Mouse (Mus musculus) brown adipose tissue, adult 24 weeks (tissue): Measurements from ENCODE around the gene Mrpl52. TPM values are rescaled to one million over a fixed set of nuclear protein-coding genes. Genes with fewer than 3 reads are reported as not detected.
A peak's percentile ranks its signal among the peaks of the same experiment; 100 is the strongest.

Source experiments
- H3K27ac ChIP-seq: fragments of 200-500 bp; replicated peaks from 2 replicates; pipeline ENCODE4 v1.5.1; 2012; ENCODE audit warnings: low read depth, mild to moderate bottlenecking, low read length
- H3K4me1 ChIP-seq: fragments of 200-500 bp; 2 replicates; pipeline ENCODE4 v1.6.1; 2012; ENCODE audit warnings: low read length, mixed read lengths; ENCODE audit not compliant: control insufficient read depth, insufficient read depth, insufficient read length
- H3K4me3 ChIP-seq: fragments of 200-500 bp; 2 replicates; pipeline ENCODE4 v1.5.1; 2012; ENCODE audit warnings: low read depth, mild to moderate bottlenecking, low read length, moderate library complexity; ENCODE audit not compliant: insufficient read depth
- polyA plus RNA-seq: library from polyadenylated mRNA; stranded (reverse); fragments of >200 nt; gene quantifications from 2 replicates; pipeline ENCODE4 v1.2.4, GENCODE M21; 2012; ENCODE audit not compliant: missing spikeins, insufficient read depth, insufficient read length

Gene Mrpl52
- polyA plus RNA-seq = 145 and 148 TPM in 2 replicates

DNA sequence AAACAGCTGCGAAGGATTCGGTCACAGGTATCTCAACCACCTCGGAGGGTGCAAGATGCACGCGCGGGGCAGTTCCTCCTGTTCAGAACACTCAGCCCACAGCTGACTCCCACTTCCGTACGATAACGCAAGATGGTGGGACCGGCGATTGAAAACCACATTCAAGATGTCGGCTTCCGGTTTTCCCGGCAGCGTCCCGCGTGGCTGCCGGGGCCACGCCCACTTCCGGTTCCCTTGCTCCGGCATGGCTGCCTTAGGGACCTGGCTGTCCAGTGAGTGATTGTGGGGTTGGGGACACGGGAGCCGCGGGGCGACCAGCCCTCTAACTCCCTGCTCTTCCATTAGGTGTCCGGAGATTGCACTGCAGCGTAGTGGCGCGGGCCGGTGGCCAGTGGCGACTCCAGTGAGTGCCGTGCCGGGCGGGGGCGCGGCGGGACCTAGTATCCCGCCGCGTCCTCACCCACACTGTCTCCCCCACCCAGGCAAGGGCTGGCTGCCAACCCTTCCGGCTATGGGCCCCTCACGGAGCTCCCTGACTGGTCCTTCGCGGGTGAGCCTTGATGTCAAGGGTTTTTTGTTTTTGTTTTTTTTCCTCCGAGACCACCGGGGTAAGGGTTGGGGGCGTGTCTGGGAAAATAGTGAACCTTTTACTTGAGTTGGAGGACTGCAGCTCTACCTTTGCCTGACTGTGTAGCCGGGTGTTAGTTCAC lies at the start of gene Mrpl52:
Mrpl52 (plus strand) TSS at position 221 of the 710 bp plus-strand sequence.
- peak within 1 kb of the TSS; percentile 75 for H3K4me3 ChIP-seq
- H3K4me1 ChIP-seq = peaks cover 10% of the 10 kb centered on the region; the same call in 1 of the 2 replicates

DNA sequence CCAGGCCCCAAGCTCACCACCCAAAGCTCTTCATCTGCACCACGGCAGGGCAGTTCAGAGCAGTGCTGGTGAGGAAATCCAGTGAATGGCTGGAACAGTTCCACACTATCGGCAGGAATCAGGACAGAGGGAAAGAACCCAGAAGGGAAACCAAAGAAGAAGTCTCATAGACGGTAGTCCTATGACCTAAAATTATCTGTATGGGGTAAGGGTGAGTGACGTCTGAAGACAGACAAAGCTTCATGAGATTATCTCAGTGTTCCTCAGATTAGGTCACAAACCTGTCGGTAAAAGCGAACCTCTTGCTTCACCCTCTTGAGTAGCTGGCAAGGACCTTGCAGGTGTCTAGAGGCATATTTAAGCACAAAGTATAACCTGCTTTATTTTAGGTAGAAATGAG lies 49.5 kb upstream of the Mrpl52 start:
- Histone ChIP-seq H3K27ac (no peak overlapping the region), H3K4me1 (no peaks in the 10 kb centered on the region), H3K4me3 (no peak overlapping the region)

More for the DNA sequence above, at the start of gene Mrpl52:
- H3K27ac ChIP-seq = peak within 1 kb of the TSS; percentile 85

DNA sequence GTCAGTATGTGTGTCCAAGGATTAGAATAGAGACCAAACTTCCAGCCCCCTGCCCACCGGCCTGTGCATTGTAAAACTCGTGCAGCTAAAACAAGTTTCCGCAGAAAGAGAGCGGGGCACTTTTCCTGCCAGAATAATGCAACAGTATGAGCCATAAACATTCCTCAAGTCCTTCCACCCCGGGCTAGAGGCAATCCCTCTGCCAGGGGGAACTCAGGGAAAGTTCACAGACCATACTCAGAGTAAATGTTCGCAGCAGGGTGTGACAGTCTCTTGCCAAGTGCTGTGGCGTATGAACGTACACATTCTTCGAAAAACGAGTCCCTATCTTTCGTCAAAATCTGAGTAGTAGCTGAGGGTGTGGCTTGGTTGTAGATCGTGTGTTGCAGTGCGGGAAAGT lies 47.1 kb upstream of the Mrpl52 start:
- Histone ChIP-seq H3K27ac (no peak overlapping the region), H3K4me1 (no peaks in the 10 kb centered on the region; the same call in none of the 2 replicates), H3K4me3 (no peak overlapping the region)

DNA sequence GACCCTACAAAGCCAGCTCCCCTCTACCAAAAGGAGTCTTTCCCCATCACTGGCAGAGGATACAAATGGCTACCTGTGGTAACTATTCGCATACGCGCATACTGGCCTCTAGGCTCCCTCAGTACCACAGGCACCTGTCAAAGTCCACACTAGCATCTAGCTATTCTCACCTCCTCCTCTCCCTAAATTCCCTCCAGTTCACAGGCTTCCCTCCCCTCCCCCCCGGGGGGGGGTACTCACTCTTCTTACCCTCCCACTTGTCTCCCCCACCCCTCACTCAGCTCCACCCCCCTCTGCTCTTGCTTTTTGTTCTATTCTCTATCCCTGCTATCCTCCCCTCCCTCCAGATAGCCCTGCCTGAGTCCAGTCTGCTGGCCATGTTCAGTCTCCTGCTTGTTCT lies 46.1 kb upstream of the Mrpl52 start:
- Histone ChIP-seq H3K27ac (no peak overlapping the region), H3K4me1 (no peaks in the 10 kb centered on the region; the same call in none of the 2 replicates), H3K4me3 (no peak overlapping the region)

DNA sequence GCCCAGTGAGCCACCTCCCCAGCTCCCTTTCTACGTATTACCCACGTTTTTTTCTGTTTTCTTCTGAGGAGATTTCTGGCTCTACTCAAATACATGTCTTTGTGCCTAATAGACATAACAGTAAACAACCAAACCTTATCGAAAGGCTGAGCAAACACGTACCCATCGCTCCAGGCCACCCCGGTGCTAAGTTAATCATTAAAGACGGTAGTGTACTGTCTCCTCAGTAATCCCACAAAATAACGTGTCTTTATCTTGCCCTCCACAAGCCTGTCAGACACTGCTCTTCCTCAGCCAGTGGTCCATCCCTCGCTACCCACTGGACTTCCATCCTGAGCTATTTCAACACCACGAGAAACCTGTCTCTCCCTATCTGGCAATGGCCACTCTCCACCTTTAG lies 44.9 kb upstream of the Mrpl52 start:
- H3K4me3 ChIP-seq = no peak overlapping the region
- H3K27ac ChIP-seq = no peak overlapping the region
- no peaks in the 10 kb centered on the region; the same call in none of the 2 replicates for H3K4me1 ChIP-seq

DNA sequence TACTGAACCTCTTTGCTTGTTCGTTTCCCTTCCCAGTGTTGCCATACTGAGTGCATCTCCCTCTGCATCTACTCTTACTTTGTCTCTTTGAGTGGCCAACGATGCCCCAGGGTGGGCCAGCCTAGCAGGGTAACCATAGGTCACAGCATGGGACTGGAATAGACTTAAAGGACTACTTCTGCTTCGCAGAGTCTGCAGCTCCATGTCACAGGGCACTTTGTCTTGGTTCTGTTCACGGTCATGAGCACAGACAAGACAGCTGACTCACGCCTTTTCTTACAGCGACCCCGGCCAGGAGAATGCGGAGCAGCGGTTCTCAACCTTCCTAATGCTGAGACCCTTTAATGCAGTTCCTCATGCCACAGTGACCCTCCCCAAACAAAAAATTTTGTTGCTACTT lies 44.1 kb upstream of the Mrpl52 start:
- Histone ChIP-seq H3K27ac (no peak overlapping the region), H3K4me3 (no peak overlapping the region), H3K4me1 (no peaks in the 10 kb centered on the region; the same call in none of the 2 replicates)

DNA sequence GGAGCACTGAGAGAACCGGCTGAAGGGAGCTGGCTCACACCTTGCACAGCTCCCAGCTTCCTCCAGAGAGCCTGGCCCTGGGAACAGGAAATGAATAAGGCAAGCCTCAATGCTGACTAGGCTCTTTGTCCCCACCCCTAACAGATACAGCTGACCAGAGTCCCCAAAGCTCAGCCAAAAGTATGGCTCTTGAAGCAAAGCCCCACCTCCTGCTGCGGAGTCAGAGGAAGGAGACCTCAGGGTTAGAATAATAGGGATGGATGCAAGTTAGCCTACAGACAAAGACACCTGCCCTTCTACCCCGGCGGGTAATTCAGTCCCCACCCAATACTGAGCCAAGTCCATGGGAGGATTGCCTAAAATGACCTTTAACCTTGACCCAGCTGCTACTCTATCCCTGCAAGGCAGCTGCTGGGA lies 43.3 kb upstream of the Mrpl52 start:
- H3K4me3 ChIP-seq = no peak overlapping the region
- H3K27ac ChIP-seq = no peak overlapping the region
- no peaks in the 10 kb centered on the region; the same call in none of the 2 replicates for H3K4me1 ChIP-seq

DNA sequence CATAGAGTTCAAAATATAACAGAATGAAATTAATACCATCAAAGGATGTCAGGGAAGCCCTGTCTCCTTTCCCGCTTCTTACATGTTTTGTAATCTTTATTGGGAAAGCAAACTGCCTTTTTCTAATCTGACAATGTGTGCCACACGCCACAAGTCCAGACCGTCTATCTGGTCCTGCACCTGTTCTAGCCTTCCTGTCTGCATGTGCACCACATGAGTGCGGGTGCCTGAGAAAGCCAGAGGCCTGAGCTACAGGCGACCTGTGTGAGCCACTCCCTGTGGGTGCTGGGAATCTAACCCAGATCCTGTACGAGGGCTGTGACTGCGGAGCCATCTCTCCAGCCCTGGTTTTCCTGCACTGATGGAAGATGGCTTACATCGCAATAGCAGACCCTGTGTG lies 42.3 kb upstream of the Mrpl52 start:
- Histone ChIP-seq H3K4me3 (no peak overlapping the region), H3K27ac (no peak overlapping the region), H3K4me1 (no peaks in the 10 kb centered on the region; the same call in none of the 2 replicates)

DNA sequence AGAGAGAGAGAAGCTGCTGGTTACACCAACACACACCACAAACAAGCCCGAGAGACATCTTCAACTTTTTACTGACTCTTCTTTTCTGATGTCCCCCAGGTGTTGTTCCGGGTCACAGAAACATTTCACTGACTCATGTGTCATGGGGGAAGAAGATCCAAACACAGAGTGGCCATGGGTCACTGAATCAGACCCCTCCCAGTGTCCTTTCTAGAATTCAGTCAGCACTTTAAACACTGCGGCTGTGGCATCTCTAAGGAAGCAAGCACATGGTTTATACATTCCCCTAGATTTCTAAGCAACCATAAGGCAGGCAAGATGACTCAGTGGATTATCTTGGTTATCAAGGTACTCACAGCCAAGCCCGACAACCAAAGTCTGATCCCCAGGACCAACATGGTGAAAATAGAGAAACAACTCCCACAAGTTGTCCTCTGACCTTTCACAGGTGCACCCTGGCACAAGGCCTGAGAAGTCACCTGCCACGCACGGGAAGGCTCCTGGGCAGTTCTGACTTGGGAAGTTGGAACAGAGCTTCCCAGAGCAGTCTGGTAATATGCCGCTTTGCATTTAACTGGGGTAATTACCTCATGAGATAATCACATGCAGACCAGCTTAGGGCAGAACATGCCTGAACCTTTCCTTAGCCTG lies 40.6 kb upstream of the Mrpl52 start:
- no peaks in the 10 kb centered on the region; the same call in none of the 2 replicates for H3K4me1 ChIP-seq
- no peak overlapping the region for H3K4me3 ChIP-seq
- no peak overlapping the region for H3K27ac ChIP-seq

DNA sequence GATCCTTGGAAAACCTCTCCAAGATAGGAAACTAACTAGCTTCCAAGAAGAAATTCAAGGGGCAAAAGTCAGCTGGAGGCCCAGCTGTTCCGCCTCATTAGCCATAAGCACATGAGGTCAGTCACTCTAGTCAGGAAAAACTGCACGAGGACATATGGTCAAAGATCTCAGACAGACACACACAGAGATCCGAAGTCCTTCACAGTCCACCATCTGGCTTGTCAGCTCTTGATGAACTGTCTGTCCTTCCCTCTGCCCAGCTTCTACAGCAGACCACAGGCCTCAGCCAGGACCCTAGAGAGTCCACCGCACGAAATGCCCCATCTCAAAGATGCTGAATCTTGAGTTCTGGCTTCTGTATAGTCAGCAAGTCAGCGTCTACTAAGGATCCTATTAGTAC lies 39.2 kb upstream of the Mrpl52 start:
- Histone ChIP-seq H3K4me3 (no peak overlapping the region), H3K4me1 (no peaks in the 10 kb centered on the region; the same call in none of the 2 replicates), H3K27ac (no peak overlapping the region)

DNA sequence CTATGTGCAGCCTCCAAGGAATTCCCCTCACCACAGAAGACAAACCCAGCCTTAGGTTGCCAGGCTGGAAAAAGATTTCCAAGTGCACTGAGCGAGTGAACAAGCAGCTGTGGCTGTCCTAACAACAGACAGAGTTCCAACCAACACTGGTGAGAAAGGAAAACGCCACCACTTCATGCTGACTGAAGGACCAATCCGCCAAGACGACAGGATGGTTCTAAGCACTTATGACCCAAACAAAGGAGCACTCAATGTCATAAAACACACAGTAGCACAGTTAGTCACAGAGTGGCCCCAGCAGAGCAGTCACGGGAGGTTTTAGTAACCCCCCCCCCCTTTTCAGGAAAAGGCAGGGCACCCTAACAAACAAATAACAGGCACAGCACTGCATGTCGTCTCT lies 35.9 kb upstream of the Mrpl52 start:
- Histone ChIP-seq H3K4me3 (no peak overlapping the region), H3K4me1 (no peaks in the 10 kb centered on the region), H3K27ac (no peak overlapping the region)

DNA sequence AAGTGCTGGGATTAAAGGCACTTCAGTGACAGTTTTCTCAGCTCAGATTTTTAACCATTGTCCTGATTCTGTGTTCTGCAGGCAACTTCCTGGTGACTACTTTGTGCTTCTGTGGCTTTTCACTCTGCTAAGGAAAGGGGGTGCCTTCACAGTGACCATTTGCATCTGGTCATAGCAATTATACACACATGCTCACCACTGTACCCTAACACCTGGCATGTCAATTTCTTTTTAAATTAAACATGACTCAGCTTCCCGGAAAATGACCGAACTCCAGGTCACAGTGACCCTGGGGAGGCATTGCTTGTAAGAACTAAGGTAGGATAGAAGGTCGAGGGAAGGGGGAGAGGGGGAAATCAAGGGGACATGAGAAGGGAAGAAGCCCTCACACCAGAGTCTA lies 32.9 kb upstream of the Mrpl52 start:
- H3K27ac ChIP-seq = no peak overlapping the region
- no peaks in the 10 kb centered on the region for H3K4me1 ChIP-seq
- no peak overlapping the region for H3K4me3 ChIP-seq

DNA sequence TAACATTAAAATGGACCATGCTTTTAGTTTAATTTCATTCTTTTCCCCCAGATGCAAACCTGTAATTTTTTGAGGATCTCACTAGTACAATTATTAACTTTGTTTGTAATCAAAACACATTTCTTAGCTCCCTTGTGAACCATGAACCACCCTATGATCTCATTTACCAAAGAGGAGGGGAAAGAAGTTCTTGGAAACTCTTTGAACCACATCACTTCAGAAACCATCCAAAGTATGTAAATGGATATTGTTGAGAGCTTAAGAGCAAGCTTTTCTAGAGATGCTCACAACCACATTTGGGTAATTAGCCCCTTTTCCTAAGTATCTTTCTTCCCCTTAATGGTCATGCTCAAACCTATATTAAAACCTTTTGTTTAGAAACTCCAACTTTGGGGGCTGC lies 32.4 kb upstream of the Mrpl52 start:
- 0 out of 2 replicates have a peak, but pooled peaks cover 3% of the 10 kb centered on the region for H3K4me1 ChIP-seq
- no peak overlapping the region for H3K27ac ChIP-seq
- no peak overlapping the region for H3K4me3 ChIP-seq

DNA sequence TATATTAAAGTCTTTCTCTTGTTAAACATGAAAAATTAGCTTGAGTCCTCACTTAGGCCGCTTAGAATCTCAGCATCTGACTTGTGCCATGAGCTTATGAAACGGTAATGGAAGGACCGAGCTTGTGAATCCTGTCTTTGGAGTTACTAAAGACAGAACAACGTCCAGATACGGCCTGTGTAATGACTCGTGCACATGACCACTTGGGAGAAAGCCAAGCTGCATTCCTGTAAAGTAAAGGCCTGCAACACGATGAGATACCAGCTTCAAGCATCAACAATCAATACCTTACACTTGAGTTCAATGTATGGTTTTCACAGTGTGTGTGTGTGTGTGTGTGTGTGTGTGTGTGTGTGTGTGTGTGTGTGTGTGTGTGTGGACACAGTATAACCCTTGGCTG lies 30.0 kb upstream of the Mrpl52 start:
- 0 out of 2 replicates have a peak, but pooled peaks cover 3% of the 10 kb centered on the region for H3K4me1 ChIP-seq
- H3K4me3 ChIP-seq = no peak overlapping the region
- no peak overlapping the region for H3K27ac ChIP-seq

DNA sequence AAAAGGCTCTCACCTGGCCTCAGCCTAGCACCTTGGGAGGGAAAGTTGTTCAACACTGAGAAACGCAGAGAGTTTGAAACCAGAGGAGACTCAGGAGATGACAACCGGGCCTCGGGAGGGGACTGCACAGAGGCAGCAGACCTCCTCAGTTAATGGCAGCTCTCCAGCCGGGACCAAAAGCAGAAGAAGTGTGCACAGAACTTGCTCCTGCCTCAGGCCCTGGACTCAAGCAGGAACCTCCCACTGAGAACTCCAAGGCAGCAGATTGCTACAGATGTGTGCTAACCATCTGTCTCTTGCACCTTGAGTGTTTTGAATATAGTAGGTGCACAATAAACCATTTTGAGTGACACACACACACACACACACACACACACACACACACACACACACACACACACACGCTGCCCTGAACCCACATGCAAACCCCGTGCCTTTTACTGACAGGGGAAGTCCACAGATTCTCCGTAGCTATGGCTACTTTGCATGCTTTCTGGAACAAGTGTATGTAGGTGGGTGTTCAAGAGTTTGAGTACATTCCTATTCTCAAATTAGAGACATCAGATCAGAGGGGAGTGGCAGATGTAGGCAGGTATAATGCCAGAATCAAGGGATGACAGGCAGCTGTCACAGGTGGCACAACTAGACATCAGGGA lies 28.7 kb upstream of the Mrpl52 start:
- H3K27ac ChIP-seq = no peak overlapping the region
- H3K4me3 ChIP-seq = no peak overlapping the region
- 0 out of 2 replicates have a peak, but pooled peaks cover 3% of the 10 kb centered on the region for H3K4me1 ChIP-seq
